Mouse (Mus musculus) stomach, postnatal 0 days (tissue): Measurements from ENCODE around the gene Gm49318. TPM values are rescaled to one million over a fixed set of nuclear protein-coding genes. Genes with fewer than 3 reads are reported as not detected.

Experiments used
- ATAC-seq: fragments of 200-750 bp; cut with Nextera tagmentation; 2 replicates; pipeline ENCODE4 v1.8.0; 2017; ENCODE audit not compliant: low FRiP score, low TSS enrichment
- DNase-seq: peaks from one replicate; pipeline ENCODE4 v3.0.0-alpha.2; 2016; ENCODE audit warnings: low spot score
- H3K27ac ChIP-seq: fragments of 300-500 bp; sonication (generic); replicated peaks from 2 replicates; pipeline ENCODE4 v1.5.1; 2014; ENCODE audit warnings: mild to moderate bottlenecking, control low read depth
- H3K27me3 ChIP-seq: fragments of 300-500 bp; sonication (generic); 2 replicates; pipeline ENCODE4 v1.6.1; 2014; ENCODE audit warnings: low read length; ENCODE audit not compliant: control insufficient read depth, insufficient read depth
- H3K36me3 ChIP-seq: fragments of 300-500 bp; sonication (generic); 2 replicates; pipeline ENCODE4 v1.6.1; 2014; ENCODE audit warnings: low read length, mixed read lengths; ENCODE audit not compliant: control insufficient read depth, insufficient read depth
- H3K4me1 ChIP-seq: fragments of 300-500 bp; sonication (generic); replicated peaks from 2 replicates; pipeline ENCODE4 v1.6.1; 2014; ENCODE audit warnings: antibody characterized with exemption; ENCODE audit not compliant: control insufficient read depth, insufficient read depth
- H3K4me2 ChIP-seq: fragments of 300-500 bp; sonication (generic); replicated peaks from 2 replicates; pipeline ENCODE4 v1.6.1; 2014; ENCODE audit warnings: low read depth, mild to moderate bottlenecking, control low read depth, moderate library complexity
- H3K4me3 ChIP-seq: fragments of 300-500 bp; sonication (generic); 2 replicates; pipeline ENCODE4 v1.5.1; 2014; ENCODE audit warnings: low read depth, low read length, control low read depth
- H3K9ac ChIP-seq: fragments of 300-500 bp; sonication (generic); 2 replicates; pipeline ENCODE4 v1.6.1; 2014; ENCODE audit warnings: mild to moderate bottlenecking, low read length, control low read depth, mixed read lengths
- H3K9me3 ChIP-seq: fragments of 300-500 bp; sonication (generic); 2 replicates; pipeline ENCODE4 v1.6.1; 2016; ENCODE audit warnings: low read length; ENCODE audit not compliant: control insufficient read depth
- CTCF ChIP-seq: IDR thresholded peaks from 2 replicates; pipeline ENCODE4 v1.5.1; 2016; ENCODE audit warnings: antibody characterized with exemption, low read depth, mild to moderate bottlenecking, moderate library complexity
- EP300 ChIP-seq: optimal IDR thresholded peaks from 2 replicates; pipeline ENCODE3; 2016; ENCODE audit warnings: antibody characterized with exemption
- WGBS: fragments of 180-500 bp; shearing (Covaris S2); extraction: QIAGEN DNeasy Blood & Tissue Kit; methylation state at CpG from one replicate; pipeline ENCODE4 v1.1.7; 2014; 5-methylcytosine and 5-hydroxymethylcytosine counted together
- polyA plus RNA-seq: library from polyadenylated mRNA; unstranded; fragments of >200 nt; fragmentation: Nextera tagmentation; extraction: Ambion mirVana; gene quantifications from 2 replicates; pipeline ENCODE4 v1.2.1, GENCODE M21; 2015

Gene Gm49318
- polyA plus RNA-seq, 1 experiment from 2014 or later, result not detected

GRCm38 (mm10) chr9:22115635-22116034 lies 44.6 kb upstream of the Gm49318 start:
- DNase-seq (no peak), ATAC-seq (no peak)
- H3K9me3 ChIP-seq, result no peaks in the 10 kb centered on the region
- 79% methylated on average over 4 of the region's 4 CpGs for WGBS
- peak overlapping the region; percentile 84; the same call in 1 of the 2 replicates for H3K4me3 ChIP-seq
- H3K27ac ChIP-seq, result no peak overlapping the region
- no peaks in the 10 kb centered on the region for H3K4me1 ChIP-seq
- H3K4me2 ChIP-seq, result peak overlapping the region; percentile 86; the same call in 1 of the 2 replicates
- H3K27me3 ChIP-seq, result no peaks in the 10 kb centered on the region
- TF ChIP-seq CTCF (no peak), EP300 (no peak)
- H3K9ac ChIP-seq, result peak overlapping the region; percentile 88; the same call in 1 of the 2 replicates
- H3K36me3 ChIP-seq, result peaks cover 9% of the 10 kb centered on the region; the same call in 1 of the 2 replicates

GRCm38 (mm10) chr9:22108194-22108593 lies 37.1 kb upstream of the Gm49318 start:
- TF ChIP-seq CTCF (no peak), EP300 (no peak)
- ATAC-seq (no peak), DNase-seq (no peak)
- H3K27me3 ChIP-seq, result no peaks in the 10 kb centered on the region
- 85% methylated on average over 9 of the region's 9 CpGs for WGBS
- no peak overlapping the region for H3K4me2 ChIP-seq
- no peak overlapping the region for H3K4me3 ChIP-seq
- no peaks in the 10 kb centered on the region for H3K9me3 ChIP-seq
- no peaks in the 10 kb centered on the region for H3K4me1 ChIP-seq
- peaks cover 10% of the 10 kb centered on the region; the same call in 1 of the 2 replicates for H3K36me3 ChIP-seq
- H3K9ac ChIP-seq, result no peak overlapping the region
- H3K27ac ChIP-seq, result no peak overlapping the region

- DNase-seq (peak; percentile 24), ATAC-seq (peak; percentile 57; the same call in 1 of the 2 replicates)
- Histone ChIP-seq H3K9me3 (no peaks in the 10 kb centered on the region), H3K4me1 (no peaks in the 10 kb centered on the region), H3K27me3 (no peaks in the 10 kb centered on the region), H3K4me2 (peak overlapping the region; percentile 46), H3K36me3 (no peaks in the 10 kb centered on the region), H3K9ac (peak overlapping the region; percentile 60), H3K27ac (peak overlapping the region; percentile 88), H3K4me3 (peak overlapping the region; percentile 31)
- 3% methylated on average over 17 of the region's 18 CpGs for WGBS
- TF ChIP-seq CTCF, result no peak
- TF ChIP-seq EP300, result no peak
Measured at GRCm38 (mm10) chr9:22099922-22100321, 28.9 kb upstream of the Gm49318 start.

GRCm38 (mm10) chr9:22098993-22099696 lies 28.1 kb upstream of the Gm49318 start, which contains the start of gene Cnn1:
Gene Cnn1 (plus strand): TSS chr9:22099216.
- no peaks in the 10 kb centered on the region for H3K27me3 ChIP-seq
- H3K9me3 ChIP-seq, result no peaks in the 10 kb centered on the region
- peak within 1 kb of the TSS; percentile 60 for H3K9ac ChIP-seq
- ATAC-seq (peak; percentile 67), DNase-seq (peak; percentile 58)
- peak within 1 kb of the TSS; percentile 31 for H3K4me3 ChIP-seq
- peak within 1 kb of the TSS; percentile 88 for H3K27ac ChIP-seq
- H3K4me2 ChIP-seq, result peak within 1 kb of the TSS; percentile 46
- WGBS, result 7% methylated on average over 14 of the region's 14 CpGs
- no peaks in the 10 kb centered on the region for H3K36me3 ChIP-seq
- no peaks in the 10 kb centered on the region for H3K4me1 ChIP-seq
- TF ChIP-seq EP300 (no peak), CTCF (no peak)

- DNase-seq, result peak; percentile 93
- no peaks in the 10 kb centered on the region for H3K36me3 ChIP-seq
- H3K4me3 ChIP-seq, result peak overlapping the region; percentile 22; the same call in 1 of the 2 replicates
- WGBS, result under 1% methylated on average over 24 of the region's 24 CpGs
- H3K27me3 ChIP-seq, result no peaks in the 10 kb centered on the region
- H3K27ac ChIP-seq, result no peak overlapping the region; the same call in 1 of the 2 replicates
- ATAC-seq, result peak; percentile 87
- TF ChIP-seq EP300 (no peak), CTCF (peak; percentile 84)
- peak overlapping the region; percentile 56 for H3K4me2 ChIP-seq
- H3K9ac ChIP-seq, result peak overlapping the region; percentile 61
- no peaks in the 10 kb centered on the region for H3K9me3 ChIP-seq
- H3K4me1 ChIP-seq, result no peaks in the 10 kb centered on the region
Measured at GRCm38 (mm10) chr9:22095854-22096307, 24.8 kb upstream of the Gm49318 start.

GRCm38 (mm10) chr9:22092746-22093145 lies 21.7 kb upstream of the Gm49318 start:
- no peaks in the 10 kb centered on the region for H3K36me3 ChIP-seq
- no peak for ATAC-seq
- no peak overlapping the region for H3K4me3 ChIP-seq
- no peak overlapping the region for H3K9ac ChIP-seq
- WGBS, result 79% methylated on average over 6 of the region's 6 CpGs
- H3K27me3 ChIP-seq, result no peaks in the 10 kb centered on the region
- H3K4me2 ChIP-seq, result no peak overlapping the region
- H3K27ac ChIP-seq, result no peak overlapping the region
- H3K4me1 ChIP-seq, result no peaks in the 10 kb centered on the region
- TF ChIP-seq CTCF (no peak), EP300 (no peak)
- no peak for DNase-seq
- H3K9me3 ChIP-seq, result no peaks in the 10 kb centered on the region
